Mouse (Mus musculus): ENCODE measurements at regions not wholly inside any gene's neighbourhood (a gene's known extent, or its start where the extent isn't known, plus 50 kb on each side); places are given as distances from the start of the nearest gene placed in this dataset.

- no peaks in the 10 kb centered on the region for H3K4me1 ChIP-seq
- WGBS = 76% methylated on average over 3 of the region's 3 CpGs
- no peak overlapping the region for H3K27ac ChIP-seq
- DNase-seq (ENCODE audit: low spot score) = no peak
- H3K4me3 ChIP-seq = no peak overlapping the region
- H3K36me3 ChIP-seq = no peaks in the 10 kb centered on the region
- no peaks in the 10 kb centered on the region for H3K9me3 ChIP-seq (replicated peaks)
- H3K27me3 ChIP-seq (ENCODE audit: low read depth, poor library complexity, severe bottlenecking) = no peaks in the 10 kb centered on the region
Observed at GRCm38 (mm10) chr3:137482546-137482945, 138.9 kb upstream of the Ddit4l start.

GRCm38 (mm10) chr3:137482971-137483370, 138.4 kb upstream of the Ddit4l start:
- Histone ChIP-seq H3K4me1 (no peaks in the 10 kb centered on the region), H3K27ac (no peak overlapping the region), H3K36me3 (no peaks in the 10 kb centered on the region), H3K4me3 (no peak overlapping the region), H3K27me3 (ENCODE audit: low read depth, poor library complexity, severe bottlenecking) (no peaks in the 10 kb centered on the region), H3K9me3 (replicated peaks) (no peaks in the 10 kb centered on the region)
- DNase-seq (ENCODE audit: low spot score) = no peak
- WGBS = 81% methylated on average over 4 of the region's 4 CpGs

- H3K4me3 ChIP-seq = no peak overlapping the region
- H3K27me3 ChIP-seq (ENCODE audit: low read depth, poor library complexity, severe bottlenecking) = no peaks in the 10 kb centered on the region
- no peaks in the 10 kb centered on the region for H3K4me1 ChIP-seq
- no peak overlapping the region for H3K27ac ChIP-seq
- no peaks in the 10 kb centered on the region for H3K36me3 ChIP-seq
- H3K9me3 ChIP-seq (replicated peaks) = no peaks in the 10 kb centered on the region
- no peak for DNase-seq (ENCODE audit: low spot score)
Observed at GRCm38 (mm10) chr3:137489592-137489991, 131.8 kb upstream of the Ddit4l start.

GRCm38 (mm10) chr3:137491508-137492019, 129.8 kb upstream of the Ddit4l start:
- DNase-seq (ENCODE audit: low spot score) = no peak
- Histone ChIP-seq H3K27ac (no peak overlapping the region), H3K27me3 (ENCODE audit: low read depth, poor library complexity, severe bottlenecking) (no peaks in the 10 kb centered on the region), H3K36me3 (no peaks in the 10 kb centered on the region), H3K9me3 (replicated peaks) (no peaks in the 10 kb centered on the region), H3K4me3 (no peak overlapping the region), H3K4me1 (no peaks in the 10 kb centered on the region)
- WGBS = 100% methylated on average over 1 of the region's 1 CpGs

GRCm38 (mm10) chr3:137498343-137498742, 123.1 kb upstream of the Ddit4l start:
- H3K27me3 ChIP-seq (ENCODE audit: low read depth, poor library complexity, severe bottlenecking) = no peaks in the 10 kb centered on the region
- WGBS = 85% methylated on average over 3 of the region's 3 CpGs
- no peaks in the 10 kb centered on the region for H3K9me3 ChIP-seq (replicated peaks)
- no peaks in the 10 kb centered on the region for H3K4me1 ChIP-seq
- no peaks in the 10 kb centered on the region for H3K36me3 ChIP-seq
- no peak for DNase-seq (ENCODE audit: low spot score)
- H3K4me3 ChIP-seq = no peak overlapping the region
- H3K27ac ChIP-seq = no peak overlapping the region

GRCm38 (mm10) chr3:137511283-137511682, 110.1 kb upstream of the Ddit4l start:
- 88% methylated on average over 1 of the region's 1 CpGs for WGBS
- H3K36me3 ChIP-seq = no peaks in the 10 kb centered on the region
- no peak for DNase-seq (ENCODE audit: low spot score)
- no peak overlapping the region for H3K4me3 ChIP-seq
- H3K27ac ChIP-seq = no peak overlapping the region
- no peaks in the 10 kb centered on the region for H3K9me3 ChIP-seq (replicated peaks)
- no peaks in the 10 kb centered on the region for H3K27me3 ChIP-seq (ENCODE audit: low read depth, poor library complexity, severe bottlenecking)
- peaks cover 9% of the 10 kb centered on the region for H3K4me1 ChIP-seq

- H3K4me1 ChIP-seq = peaks cover 11% of the 10 kb centered on the region
- 91% methylated on average over 2 of the region's 2 CpGs for WGBS
- H3K36me3 ChIP-seq = no peaks in the 10 kb centered on the region
- no peak overlapping the region for H3K27ac ChIP-seq
- no peak overlapping the region for H3K4me3 ChIP-seq
- no peak for DNase-seq (ENCODE audit: low spot score)
- no peaks in the 10 kb centered on the region for H3K27me3 ChIP-seq (ENCODE audit: low read depth, poor library complexity, severe bottlenecking)
- no peaks in the 10 kb centered on the region for H3K9me3 ChIP-seq (replicated peaks)
Observed at GRCm38 (mm10) chr3:137512411-137512810, 109.0 kb upstream of the Ddit4l start.

GRCm38 (mm10) chr3:137513026-137513425, 108.4 kb upstream of the Ddit4l start:
- H3K4me1 ChIP-seq = peaks cover 17% of the 10 kb centered on the region
- H3K36me3 ChIP-seq = no peaks in the 10 kb centered on the region
- H3K27ac ChIP-seq = no peak overlapping the region
- no peaks in the 10 kb centered on the region for H3K27me3 ChIP-seq (ENCODE audit: low read depth, poor library complexity, severe bottlenecking)
- no peak for DNase-seq (ENCODE audit: low spot score)
- H3K9me3 ChIP-seq (replicated peaks) = no peaks in the 10 kb centered on the region
- 57% methylated on average over 6 of the region's 6 CpGs for WGBS
- no peak overlapping the region for H3K4me3 ChIP-seq

- H3K27ac ChIP-seq = no peak overlapping the region
- no peaks in the 10 kb centered on the region for H3K36me3 ChIP-seq
- no peaks in the 10 kb centered on the region for H3K9me3 ChIP-seq (replicated peaks)
- no peak overlapping the region for H3K4me3 ChIP-seq
- 95% methylated on average over 2 of the region's 2 CpGs for WGBS
- H3K4me1 ChIP-seq = peaks cover 17% of the 10 kb centered on the region
- DNase-seq (ENCODE audit: low spot score) = no peak
- no peaks in the 10 kb centered on the region for H3K27me3 ChIP-seq (ENCODE audit: low read depth, poor library complexity, severe bottlenecking)
Observed at GRCm38 (mm10) chr3:137514238-137514637, 107.2 kb upstream of the Ddit4l start.

GRCm38 (mm10) chr3:137517433-137517832, 104.0 kb upstream of the Ddit4l start:
- H3K4me3 ChIP-seq = no peak overlapping the region

GRCm38 (mm10) chr3:137520191-137520590, 101.2 kb upstream of the Ddit4l start:
- Histone ChIP-seq H3K36me3 (no peaks in the 10 kb centered on the region), H3K27ac (no peak overlapping the region)
- WGBS = 88% methylated on average over 1 of the region's 1 CpGs

More at GRCm38 (mm10) chr3:137517433-137517832, 104.0 kb upstream of the Ddit4l start:
- WGBS = 63% methylated on average over 4 of the region's 4 CpGs
- Histone ChIP-seq H3K36me3 (no peaks in the 10 kb centered on the region), H3K9me3 (replicated peaks) (no peaks in the 10 kb centered on the region), H3K27me3 (ENCODE audit: low read depth, poor library complexity, severe bottlenecking) (no peaks in the 10 kb centered on the region), H3K27ac (no peak overlapping the region), H3K4me1 (peaks cover 17% of the 10 kb centered on the region)
- DNase-seq (ENCODE audit: low spot score) = no peak

GRCm38 (mm10) chr3:137525606-137526575, 95.5 kb upstream of the Ddit4l start:
- Histone ChIP-seq H3K4me3 (no peak overlapping the region), H3K9me3 (replicated peaks) (no peaks in the 10 kb centered on the region), H3K27ac (no peak overlapping the region), H3K27me3 (ENCODE audit: low read depth, poor library complexity, severe bottlenecking) (no peaks in the 10 kb centered on the region), H3K4me1 (peaks cover 12% of the 10 kb centered on the region; the same call in 1 of the 2 replicates), H3K36me3 (no peaks in the 10 kb centered on the region)
- 82% methylated on average over 12 of the region's 12 CpGs for WGBS
- DNase-seq (ENCODE audit: low spot score) = no peak

More at GRCm38 (mm10) chr3:137520191-137520590, 101.2 kb upstream of the Ddit4l start:
- Histone ChIP-seq H3K9me3 (replicated peaks) (no peaks in the 10 kb centered on the region), H3K4me3 (no peak overlapping the region), H3K27me3 (ENCODE audit: low read depth, poor library complexity, severe bottlenecking) (no peaks in the 10 kb centered on the region), H3K4me1 (peaks cover 8% of the 10 kb centered on the region)
- no peak for DNase-seq (ENCODE audit: low spot score)

GRCm38 (mm10) chr3:137529592-137529960, 91.8 kb upstream of the Ddit4l start:
- Histone ChIP-seq H3K36me3 (no peaks in the 10 kb centered on the region), H3K4me3 (no peak overlapping the region), H3K27me3 (ENCODE audit: low read depth, poor library complexity, severe bottlenecking) (no peaks in the 10 kb centered on the region), H3K9me3 (replicated peaks) (no peaks in the 10 kb centered on the region), H3K27ac (no peak overlapping the region; the same call in 1 of the 2 replicates), H3K4me1 (peaks cover 12% of the 10 kb centered on the region; the same call in 1 of the 2 replicates)
- WGBS = 84% methylated on average over 2 of the region's 2 CpGs
- DNase-seq (ENCODE audit: low spot score) = no peak

Data from limb, embryonic 10.5 days (tissue).